Mouse (Mus musculus) forebrain, embryonic 11.5 days (tissue): ENCODE measurements around the gene Hopx. TPM values are rescaled to one million over a fixed set of nuclear protein-coding genes. Genes with fewer than 3 reads are reported as not detected.

ENCODE experiments used
- ATAC-seq: fragments of 200-750 bp; cut with Nextera tagmentation; replicated peaks from 2 replicates; pipeline ENCODE4 v1.8.0; 2017; ENCODE audit warnings: moderate TSS enrichment; ENCODE audit not compliant: low FRiP score
- DNase-seq: peaks from one replicate; pipeline ENCODE4 v3.0.0-alpha.2; 2017; ENCODE audit warnings: low spot score
- H3K27ac ChIP-seq: fragments of 300-500 bp; sonication (generic); 2 replicates; pipeline ENCODE4 v1.5.1; 2014; ENCODE audit warnings: low read depth, low read length
- H3K27me3 ChIP-seq: fragments of 300-500 bp; sonication (generic); 2 replicates; pipeline ENCODE4 v1.6.1; 2014; ENCODE audit warnings: mild to moderate bottlenecking, low read length, mixed read lengths; ENCODE audit not compliant: control insufficient read depth, insufficient read depth
- H3K36me3 ChIP-seq: fragments of 300-500 bp; sonication (generic); 2 replicates; pipeline ENCODE4 v1.6.1; 2014; ENCODE audit warnings: mild to moderate bottlenecking, low read length, moderate library complexity, mixed read lengths; ENCODE audit not compliant: control insufficient read depth, insufficient read depth
- H3K4me1 ChIP-seq: fragments of 300-500 bp; sonication (generic); replicated peaks from 2 replicates; pipeline ENCODE4 v1.6.1; 2014; ENCODE audit warnings: low read length, mixed read lengths; ENCODE audit not compliant: control insufficient read depth, insufficient read depth
- H3K4me2 ChIP-seq: fragments of 300-500 bp; sonication (generic); 2 replicates; pipeline ENCODE4 v1.6.1; 2014; ENCODE audit warnings: low read depth, mild to moderate bottlenecking, low read length, moderate library complexity, mixed read lengths; ENCODE audit not compliant: severe bottlenecking
- H3K4me3 ChIP-seq: fragments of 300-500 bp; sonication (generic); 2 replicates; pipeline ENCODE4 v1.5.1; 2014; ENCODE audit warnings: low read depth, low read length
- H3K9ac ChIP-seq: fragments of 300-500 bp; sonication (generic); 2 replicates; pipeline ENCODE4 v1.6.1; 2014; ENCODE audit warnings: low read length
- H3K9me3 ChIP-seq: fragments of 300-500 bp; sonication (generic); 2 replicates; pipeline ENCODE4 v1.6.1; 2016; ENCODE audit warnings: low read length, mixed read lengths; ENCODE audit not compliant: control insufficient read depth
- WGBS: fragments of 180-500 bp; shearing (Covaris S2); extraction: QIAGEN DNeasy Blood & Tissue Kit; methylation state at CpG from one replicate; pipeline ENCODE4 v1.1.7; 2014; 5-methylcytosine and 5-hydroxymethylcytosine counted together
- polyA plus RNA-seq: library from polyadenylated mRNA; unstranded; fragments of >200 nt; fragmentation: Nextera tagmentation; extraction: Ambion mirVana; gene quantifications from 2 replicates; pipeline ENCODE4 v1.2.1, GENCODE M21; 2014

Gene Hopx
- polyA plus RNA-seq, 1 experiment from 2014 or later, result 0.63 TPM

- Histone ChIP-seq H3K4me2 (no peak overlapping the region), H3K27me3 (peaks cover 2% of the 10 kb centered on the region; the same call in 1 of the 2 replicates), H3K9ac (no peak overlapping the region), H3K9me3 (no peaks in the 10 kb centered on the region), H3K36me3 (no peaks in the 10 kb centered on the region), H3K4me1 (peaks cover 7% of the 10 kb centered on the region; the same call in 1 of the 2 replicates), H3K27ac (no peak overlapping the region), H3K4me3 (no peak overlapping the region)
- no peak for DNase-seq
- ATAC-seq, result peak; percentile 70
- WGBS, result 5% methylated on average over 8 of the region's 8 CpGs
These were observed 22.9 kb upstream of the Hopx start for GRCm38 (mm10) chr5:77137701-77138265.

GRCm38 (mm10) chr5:77136684-77137224, 21.8 kb upstream of the Hopx start:
- H3K27me3 ChIP-seq, result peaks cover 2% of the 10 kb centered on the region; the same call in 1 of the 2 replicates
- DNase-seq, result no peak
- 57% methylated on average over 4 of the region's 4 CpGs for WGBS
- H3K4me2 ChIP-seq, result no peak overlapping the region
- no peak overlapping the region for H3K4me3 ChIP-seq
- no peaks in the 10 kb centered on the region for H3K36me3 ChIP-seq
- H3K27ac ChIP-seq, result no peak overlapping the region
- peaks cover 7% of the 10 kb centered on the region; the same call in 1 of the 2 replicates for H3K4me1 ChIP-seq
- no peaks in the 10 kb centered on the region for H3K9me3 ChIP-seq
- ATAC-seq, result 0 out of 2 replicates have a peak, but pooled peaks have one; percentile 37
- H3K9ac ChIP-seq, result no peak overlapping the region

GRCm38 (mm10) chr5:77134961-77135360, 20.0 kb upstream of the Hopx start:
- H3K27ac ChIP-seq, result no peak overlapping the region
- DNase-seq (no peak), ATAC-seq (no peak)
- H3K4me1 ChIP-seq, result peaks cover 7% of the 10 kb centered on the region; the same call in 1 of the 2 replicates
- no peak overlapping the region for H3K9ac ChIP-seq
- WGBS, result 94% methylated on average over 2 of the region's 2 CpGs
- no peaks in the 10 kb centered on the region for H3K9me3 ChIP-seq
- H3K4me2 ChIP-seq, result no peak overlapping the region
- H3K27me3 ChIP-seq, result peaks cover 2% of the 10 kb centered on the region; the same call in 1 of the 2 replicates
- no peak overlapping the region for H3K4me3 ChIP-seq
- H3K36me3 ChIP-seq, result no peaks in the 10 kb centered on the region

- no peak for ATAC-seq
- Histone ChIP-seq H3K4me1 (peaks cover 7% of the 10 kb centered on the region; the same call in 1 of the 2 replicates), H3K27ac (no peak overlapping the region), H3K27me3 (peaks cover 2% of the 10 kb centered on the region; the same call in 1 of the 2 replicates), H3K4me3 (no peak overlapping the region), H3K9me3 (no peaks in the 10 kb centered on the region), H3K4me2 (no peak overlapping the region), H3K36me3 (no peaks in the 10 kb centered on the region), H3K9ac (no peak overlapping the region)
- 83% methylated on average over 4 of the region's 4 CpGs for WGBS
- DNase-seq, result no peak
These were observed 19.5 kb upstream of the Hopx start for GRCm38 (mm10) chr5:77134465-77134864.

GRCm38 (mm10) chr5:77133960-77134359, 19.0 kb upstream of the Hopx start:
- Histone ChIP-seq H3K27me3 (peaks cover 2% of the 10 kb centered on the region; the same call in 1 of the 2 replicates), H3K9me3 (no peaks in the 10 kb centered on the region; the same call in 1 of the 2 replicates), H3K36me3 (no peaks in the 10 kb centered on the region), H3K4me3 (no peak overlapping the region), H3K4me2 (no peak overlapping the region), H3K4me1 (peaks cover 7% of the 10 kb centered on the region; the same call in 1 of the 2 replicates), H3K27ac (no peak overlapping the region), H3K9ac (no peak overlapping the region)
- ATAC-seq (no peak), DNase-seq (no peak)
- 82% methylated on average over 5 of the region's 5 CpGs for WGBS

- Histone ChIP-seq H3K27ac (no peak overlapping the region), H3K4me3 (no peak overlapping the region), H3K9me3 (no peaks in the 10 kb centered on the region; the same call in 1 of the 2 replicates), H3K4me1 (peaks cover under 1% of the 10 kb centered on the region; the same call in 1 of the 2 replicates), H3K9ac (no peak overlapping the region), H3K4me2 (no peak overlapping the region), H3K36me3 (no peaks in the 10 kb centered on the region), H3K27me3 (peaks cover 2% of the 10 kb centered on the region; the same call in 1 of the 2 replicates)
- no peak for ATAC-seq
- no peak for DNase-seq
- WGBS, result 93% methylated on average over 2 of the region's 2 CpGs
These were observed 17.7 kb upstream of the Hopx start for GRCm38 (mm10) chr5:77132457-77133135.

- 77% methylated on average over 8 of the region's 8 CpGs for WGBS
- ATAC-seq, result no peak
- H3K27me3 ChIP-seq, result peaks cover 4% of the 10 kb centered on the region; the same call in 1 of the 2 replicates
- DNase-seq, result no peak
- no peak overlapping the region for H3K9ac ChIP-seq
- H3K9me3 ChIP-seq, result no peaks in the 10 kb centered on the region; the same call in 1 of the 2 replicates
- no peaks in the 10 kb centered on the region for H3K36me3 ChIP-seq
- no peak overlapping the region for H3K4me2 ChIP-seq
- no peak overlapping the region for H3K27ac ChIP-seq
- no peak overlapping the region for H3K4me3 ChIP-seq
- H3K4me1 ChIP-seq, result no peaks in the 10 kb centered on the region
These were observed 17.0 kb upstream of the Hopx start for GRCm38 (mm10) chr5:77131879-77132278.

GRCm38 (mm10) chr5:77130310-77131020, 15.5 kb upstream of the Hopx start:
- H3K4me2 ChIP-seq, result no peak overlapping the region

More at GRCm38 (mm10) chr5:77130310-77131020, 15.5 kb upstream of the Hopx start:
- Histone ChIP-seq H3K36me3 (no peaks in the 10 kb centered on the region), H3K4me1 (no peaks in the 10 kb centered on the region), H3K27ac (no peak overlapping the region), H3K27me3 (peaks cover 6% of the 10 kb centered on the region; the same call in 1 of the 2 replicates), H3K9me3 (no peaks in the 10 kb centered on the region; the same call in 1 of the 2 replicates), H3K4me3 (no peak overlapping the region), H3K9ac (no peak overlapping the region)
- 82% methylated on average over 16 of the region's 16 CpGs for WGBS
- DNase-seq, result no peak
- no peak for ATAC-seq
